Mouse (Mus musculus) midbrain, embryonic 10.5 days (tissue): Measurements from ENCODE around the gene Ttc16. TPM values are rescaled to one million over a fixed set of nuclear protein-coding genes. Genes with fewer than 3 reads are reported as not detected.

Experiments
- DNase-seq: peaks from one replicate; pipeline ENCODE4 v3.0.0-alpha.2; 2017; ENCODE audit warnings: low spot score
- H3K27ac ChIP-seq: fragments of 300-500 bp; sonication (generic); replicated peaks from 2 replicates; pipeline ENCODE4 v1.5.1; 2016; ENCODE audit warnings: mild to moderate bottlenecking
- H3K27me3 ChIP-seq: fragments of 300-500 bp; sonication (generic); 2 replicates; pipeline ENCODE4 v1.6.1; 2016; ENCODE audit warnings: low read depth, mild to moderate bottlenecking; ENCODE audit not compliant: poor library complexity, severe bottlenecking
- H3K36me3 ChIP-seq: fragments of 300-500 bp; sonication (generic); 2 replicates; pipeline ENCODE4 v1.6.1; 2016; ENCODE audit warnings: mild to moderate bottlenecking, moderate library complexity
- H3K4me1 ChIP-seq: fragments of 300-500 bp; sonication (generic); 2 replicates; pipeline ENCODE4 v1.6.1; 2016
- H3K4me3 ChIP-seq: fragments of 300-500 bp; sonication (generic); 2 replicates; pipeline ENCODE4 v1.5.1; 2016; ENCODE audit warnings: mild to moderate bottlenecking, moderate library complexity
- H3K9me3 ChIP-seq: fragments of 300-500 bp; sonication (generic); replicated peaks from 2 replicates; pipeline ENCODE4 v1.6.1; 2016; ENCODE audit warnings: mild to moderate bottlenecking
- WGBS: fragments of 180-500 bp; shearing (Covaris S2); methylation state at CpG from one replicate; pipeline ENCODE4 v1.1.7; 2016; 5-methylcytosine and 5-hydroxymethylcytosine counted together
- polyA plus RNA-seq: library from polyadenylated mRNA; unstranded; fragments of >200 nt; fragmentation: Nextera tagmentation; extraction: Ambion mirVana; gene quantifications from 2 replicates; pipeline ENCODE4 v1.2.1, GENCODE M21; 2016

Gene Ttc16
- polyA plus RNA-seq, 1 experiment from 2014 or later = 0.31 TPM

- no peak for DNase-seq
- Histone ChIP-seq H3K4me3 (no peak overlapping the region), H3K27me3 (no peaks in the 10 kb centered on the region), H3K27ac (no peak overlapping the region), H3K4me1 (peaks cover 20% of the 10 kb centered on the region), H3K9me3 (0 out of 2 replicates have a peak, but pooled peaks cover 2% of the 10 kb centered on the region), H3K36me3 (no peaks in the 10 kb centered on the region)
- WGBS = 90% methylated on average over 3 of the region's 3 CpGs
Measured at GRCm38 (mm10) chr2:32720053-32720452, 55.4 kb downstream of the Ttc16 start.

- no peak overlapping the region for H3K4me3 ChIP-seq
- 0 out of 2 replicates have a peak, but pooled peaks cover 2% of the 10 kb centered on the region for H3K9me3 ChIP-seq
- WGBS = 51% methylated on average over 9 of the region's 9 CpGs
- H3K4me1 ChIP-seq = peaks cover 32% of the 10 kb centered on the region
- H3K36me3 ChIP-seq = no peaks in the 10 kb centered on the region
- H3K27me3 ChIP-seq = no peaks in the 10 kb centered on the region
- H3K27ac ChIP-seq = peak overlapping the region; percentile 43; the same call in 1 of the 2 replicates
- no peak for DNase-seq
Measured at GRCm38 (mm10) chr2:32718761-32719160, 56.7 kb downstream of the Ttc16 start.

- peak overlapping the region; percentile 64; the same call in 1 of the 2 replicates for H3K27ac ChIP-seq
- 70% methylated on average over 4 of the region's 4 CpGs for WGBS
- no peak overlapping the region for H3K4me3 ChIP-seq
- no peak for DNase-seq
- 0 out of 2 replicates have a peak, but pooled peaks cover 2% of the 10 kb centered on the region for H3K9me3 ChIP-seq
- H3K27me3 ChIP-seq = no peaks in the 10 kb centered on the region
- H3K36me3 ChIP-seq = peaks cover 15% of the 10 kb centered on the region
- H3K4me1 ChIP-seq = peaks cover 38% of the 10 kb centered on the region
Measured at GRCm38 (mm10) chr2:32714987-32715425, 60.4 kb downstream of the Ttc16 start.

GRCm38 (mm10) chr2:32714117-32714986 is 61.1 kb downstream of the Ttc16 start:
- Histone ChIP-seq H3K27ac (peak overlapping the region; percentile 97), H3K27me3 (no peaks in the 10 kb centered on the region), H3K9me3 (0 out of 2 replicates have a peak, but pooled peaks cover 2% of the 10 kb centered on the region), H3K4me3 (peak overlapping the region; percentile 67), H3K36me3 (peaks cover 22% of the 10 kb centered on the region), H3K4me1 (peaks cover 40% of the 10 kb centered on the region)
- WGBS = 62% methylated on average over 11 of the region's 11 CpGs
- DNase-seq = no peak

GRCm38 (mm10) chr2:32712934-32713817 is 62.3 kb downstream of the Ttc16 start, which contains the start of gene Cdk9:
Gene Cdk9 (minus strand): TSS chr2:32713076.
- H3K4me3 ChIP-seq = peak within 1 kb of the TSS; percentile 67
- peak within 1 kb of the TSS; percentile 97 for H3K27ac ChIP-seq
- DNase-seq = peak; percentile 93
- H3K4me1 ChIP-seq = peaks cover 38% of the 10 kb centered on the region
- 0 out of 2 replicates have a peak, but pooled peaks cover 2% of the 10 kb centered on the region for H3K9me3 ChIP-seq
- WGBS = under 1% methylated on average over 65 of the region's 79 CpGs
- no peaks in the 10 kb centered on the region for H3K27me3 ChIP-seq
- H3K36me3 ChIP-seq = peaks cover 33% of the 10 kb centered on the region

DNA sequence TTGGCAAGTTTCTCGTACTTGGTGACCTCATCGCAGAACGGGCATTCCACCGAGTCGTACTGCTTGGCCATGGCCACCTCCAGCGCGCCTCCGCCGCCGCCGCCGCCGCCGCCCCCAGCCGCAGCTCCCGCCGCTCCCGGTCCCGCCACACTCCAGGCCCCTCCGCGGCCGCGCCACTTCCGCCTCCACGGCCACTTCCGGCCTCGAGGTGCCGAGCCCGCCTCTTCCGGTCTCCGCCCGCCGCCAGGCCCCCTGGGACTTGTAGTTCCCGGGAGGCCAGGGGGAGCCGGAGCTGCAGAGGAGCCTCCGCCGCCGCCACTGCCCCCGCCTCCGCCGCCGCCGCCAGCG is 62.9 kb downstream of the Ttc16 start:
- peak overlapping the region; percentile 97 for H3K27ac ChIP-seq
- H3K4me3 ChIP-seq = peak overlapping the region; percentile 67
- H3K27me3 ChIP-seq = no peaks in the 10 kb centered on the region
- peaks cover 38% of the 10 kb centered on the region for H3K4me1 ChIP-seq
- WGBS = under 1% methylated on average over 44 of the region's 44 CpGs
- peak; percentile 94 for DNase-seq
- H3K9me3 ChIP-seq = 0 out of 2 replicates have a peak, but pooled peaks cover 2% of the 10 kb centered on the region
- H3K36me3 ChIP-seq = peaks cover 40% of the 10 kb centered on the region

GRCm38 (mm10) chr2:32712108-32712551 is 63.3 kb downstream of the Ttc16 start:
- Histone ChIP-seq H3K27ac (peak overlapping the region; percentile 97), H3K36me3 (peaks cover 44% of the 10 kb centered on the region), H3K4me1 (peaks cover 38% of the 10 kb centered on the region), H3K27me3 (no peaks in the 10 kb centered on the region), H3K4me3 (peak overlapping the region; percentile 67), H3K9me3 (no peaks in the 10 kb centered on the region)
- WGBS = under 1% methylated on average over 41 of the region's 41 CpGs
- DNase-seq = peak; percentile 63

DNA sequence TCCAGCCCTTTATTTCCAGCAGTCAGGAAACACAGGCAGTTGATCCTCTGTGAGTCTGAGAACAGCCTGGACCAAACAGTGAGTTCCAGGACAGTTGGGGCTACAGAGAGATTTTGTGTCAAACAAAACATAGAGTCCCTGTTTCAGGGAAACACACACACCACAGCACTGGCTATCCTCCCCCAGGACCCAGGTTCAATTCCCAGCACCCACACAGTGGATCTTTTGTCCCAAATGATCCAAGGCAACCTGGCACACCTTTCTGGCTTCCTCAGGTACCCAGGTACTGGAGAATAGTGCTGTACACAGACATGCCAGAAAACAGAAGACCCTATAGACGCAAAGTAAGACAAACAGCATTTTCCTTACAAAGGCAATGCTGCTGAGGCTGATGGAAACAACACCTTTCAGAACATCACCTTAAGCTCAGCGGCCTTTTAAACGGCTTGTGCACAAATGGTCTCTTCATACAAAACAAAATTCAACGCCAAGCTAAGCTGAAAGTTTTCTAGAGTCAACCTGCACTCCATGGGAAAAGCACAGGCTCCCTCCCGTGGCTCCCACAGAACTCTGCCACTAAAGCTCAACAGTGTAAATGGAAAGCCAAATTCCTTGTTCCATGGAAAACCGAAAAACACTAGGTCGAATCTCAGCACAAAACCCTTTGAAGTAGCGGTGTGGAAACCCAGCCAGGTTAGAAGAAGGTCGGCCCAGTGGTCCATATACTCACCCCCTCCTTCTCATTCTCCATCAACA is 64.0 kb downstream of the Ttc16 start:
- H3K4me1 ChIP-seq = peaks cover 38% of the 10 kb centered on the region
- peaks cover 50% of the 10 kb centered on the region for H3K36me3 ChIP-seq
- 29% methylated on average over 9 of the region's 9 CpGs for WGBS
- no peaks in the 10 kb centered on the region for H3K9me3 ChIP-seq
- DNase-seq = no peak
- peak overlapping the region; percentile 67 for H3K4me3 ChIP-seq
- H3K27ac ChIP-seq = peak overlapping the region; percentile 97
- no peaks in the 10 kb centered on the region for H3K27me3 ChIP-seq

DNA sequence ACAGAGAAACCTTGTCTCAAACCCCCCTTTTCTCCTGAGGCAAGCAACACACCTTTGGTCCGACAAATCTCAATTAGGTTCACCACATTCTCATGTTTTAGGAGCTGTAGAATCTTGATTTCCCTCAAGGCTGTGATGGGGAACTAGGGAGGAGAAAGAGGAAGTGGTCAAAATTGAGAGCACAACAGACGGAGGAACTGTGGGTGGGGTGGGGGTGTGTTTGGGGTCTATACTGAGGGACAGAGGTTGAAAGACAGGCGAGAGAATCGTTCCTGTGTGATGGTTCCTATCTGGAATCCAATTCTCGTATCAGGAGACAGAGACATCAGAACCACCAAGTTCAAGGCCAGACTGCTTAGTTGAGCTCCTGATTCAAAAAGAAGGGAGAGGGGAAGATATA is 65.0 kb downstream of the Ttc16 start:
- WGBS = 86% methylated on average over 5 of the region's 5 CpGs
- no peaks in the 10 kb centered on the region for H3K27me3 ChIP-seq
- no peaks in the 10 kb centered on the region for H3K9me3 ChIP-seq
- H3K4me1 ChIP-seq = peaks cover 38% of the 10 kb centered on the region
- H3K4me3 ChIP-seq = no peak overlapping the region
- DNase-seq = no peak
- peaks cover 61% of the 10 kb centered on the region for H3K36me3 ChIP-seq
- no peak overlapping the region for H3K27ac ChIP-seq

DNA sequence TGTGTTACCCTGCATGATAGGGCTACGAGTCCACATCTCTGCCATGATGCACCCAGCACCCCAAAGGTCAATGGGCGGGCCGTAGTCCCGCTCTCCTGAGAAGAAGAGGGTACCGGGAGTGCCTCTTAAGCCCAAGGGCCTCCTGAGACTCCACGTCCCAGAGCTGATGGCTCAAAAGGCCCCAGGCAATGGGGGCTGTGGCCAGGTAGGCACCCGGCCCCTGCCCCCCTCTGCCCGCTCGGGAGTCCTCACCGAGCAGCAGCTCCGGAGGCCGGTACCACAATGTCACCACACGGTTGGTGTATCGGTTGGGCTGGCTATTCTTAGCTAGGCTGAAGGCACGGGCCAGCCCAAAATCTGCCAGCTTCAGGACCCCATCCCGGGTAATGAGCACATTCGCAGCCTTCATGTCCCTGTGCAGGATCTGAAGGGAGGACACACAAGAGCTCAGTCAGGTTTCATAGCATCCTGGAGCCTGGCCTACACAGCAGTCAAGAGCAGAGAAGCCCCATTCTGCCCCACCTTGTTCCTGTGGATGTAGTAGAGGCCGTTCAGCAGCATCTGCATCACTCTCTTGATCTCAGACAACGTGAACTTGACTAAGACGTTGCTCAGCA is 65.8 kb downstream of the Ttc16 start:
- WGBS = 92% methylated on average over 20 of the region's 20 CpGs
- H3K36me3 ChIP-seq = peaks cover 69% of the 10 kb centered on the region
- no peak overlapping the region for H3K4me3 ChIP-seq

DNA sequence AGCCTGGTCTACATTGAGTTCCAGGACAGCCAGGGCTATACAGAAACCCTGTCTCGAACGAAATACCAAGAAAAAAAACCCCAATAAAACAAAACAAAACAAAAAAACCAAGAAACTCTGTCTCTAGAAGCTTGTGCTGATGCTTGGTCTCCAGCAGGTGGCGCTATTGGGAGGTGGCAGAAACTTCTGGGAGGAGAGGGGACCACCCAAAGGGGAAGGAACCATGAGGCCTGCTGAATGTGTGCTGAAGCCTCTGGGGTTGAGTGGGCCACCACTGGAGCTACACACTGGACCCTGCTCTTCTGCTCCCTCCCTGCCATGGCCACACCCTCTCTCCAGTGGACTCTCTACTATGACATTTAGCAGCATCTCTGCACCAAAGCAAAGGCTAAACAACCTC is 66.8 kb downstream of the Ttc16 start:
- H3K36me3 ChIP-seq = peaks cover 79% of the 10 kb centered on the region
- H3K4me1 ChIP-seq = peaks cover 24% of the 10 kb centered on the region
- WGBS = 58% methylated on average over 3 of the region's 3 CpGs
- H3K27ac ChIP-seq = no peak overlapping the region
- peak; percentile 71 for DNase-seq
- H3K4me3 ChIP-seq = no peak overlapping the region
- no peaks in the 10 kb centered on the region for H3K27me3 ChIP-seq
- H3K9me3 ChIP-seq = no peaks in the 10 kb centered on the region

More for the DNA sequence above, 65.8 kb downstream of the Ttc16 start:
- H3K27ac ChIP-seq = no peak overlapping the region
- H3K9me3 ChIP-seq = no peaks in the 10 kb centered on the region
- H3K27me3 ChIP-seq = no peaks in the 10 kb centered on the region
- no peak for DNase-seq
- H3K4me1 ChIP-seq = peaks cover 34% of the 10 kb centered on the region
